Mouse (Mus musculus): ENCODE measurements around the gene Sptbn4. TPM values are rescaled to one million over a fixed set of nuclear protein-coding genes. Genes with fewer than 3 reads are reported as not detected.

The Sptbn4 gene
- total and polyA plus RNA-seq, 2 experiments from 2014 or later = 4.0 to 27.1 TPM

DNA sequence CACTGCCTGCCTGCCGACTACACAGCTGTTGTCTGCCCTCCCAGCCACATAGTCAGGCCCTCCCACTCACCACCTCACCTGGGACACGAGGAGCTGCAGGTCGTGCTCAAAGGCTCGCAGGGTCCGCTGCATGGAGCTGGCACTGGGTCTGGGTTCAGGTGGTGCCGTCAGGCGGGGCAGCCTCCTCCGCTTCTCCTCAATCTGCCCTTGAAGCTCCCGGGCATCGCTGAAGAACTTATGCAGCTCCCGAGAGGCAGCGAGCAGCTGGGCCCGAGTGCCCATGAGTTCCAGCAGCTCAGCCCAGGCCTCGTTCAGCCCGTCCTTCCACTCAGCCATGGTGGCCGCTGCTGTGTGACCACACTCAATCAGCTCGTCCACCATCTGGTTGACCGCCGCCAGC, 78.4 kb downstream of the Sptbn4 start:
- peaks cover 97% of the 10 kb centered on the region for H3K27me3 ChIP-seq (ENCODE audit: insufficient read depth, low read length)
- ATAC-seq (ENCODE audit: low FRiP score) (no peak), DNase-seq (ENCODE audit: low spot score) (no peak)
- peaks cover 49% of the 10 kb centered on the region for H3K36me3 ChIP-seq (ENCODE audit: insufficient read depth, low read length)
- H3K4me1 ChIP-seq (ENCODE audit: insufficient read depth, low read length) = no peaks in the 10 kb centered on the region
- H3K9me3 ChIP-seq (ENCODE audit: low read length) = no peaks in the 10 kb centered on the region
- H3K4me2 ChIP-seq (ENCODE audit: low read depth, low read length, poor library complexity, severe bottlenecking) = no peak overlapping the region
- no peak for TF ChIP-seq CTCF (IDR thresholded peaks at IDR 0.05)
- H3K27ac ChIP-seq (ENCODE audit: low read depth, low read length) = no peak overlapping the region
- H3K9ac ChIP-seq (replicated peaks; ENCODE audit: low read length, poor library complexity, severe bottlenecking) = no peak overlapping the region
- no peak overlapping the region for H3K4me3 ChIP-seq (ENCODE audit: low read depth, low read length)
- WGBS = 83% methylated on average over 19 of the region's 19 CpGs

DNA sequence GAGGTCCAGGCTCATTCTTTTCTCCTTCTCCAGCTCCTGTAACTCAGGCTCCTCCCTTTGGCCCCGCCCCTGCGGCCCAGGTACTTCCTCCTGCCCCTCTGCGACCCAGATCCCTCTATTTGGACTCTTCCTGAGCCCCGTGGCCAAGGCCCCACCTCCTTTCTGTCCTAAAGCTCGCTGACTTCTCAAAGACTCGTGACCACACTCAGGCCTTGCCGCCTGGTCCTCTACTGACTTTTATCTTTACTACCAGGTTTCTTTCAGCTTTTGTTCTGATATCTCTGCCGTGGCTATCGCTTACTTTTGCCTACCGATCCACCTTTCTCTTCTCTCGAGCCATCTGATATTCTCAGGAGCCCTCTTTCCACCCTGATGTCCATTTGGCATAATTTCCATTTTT, 79.5 kb downstream of the Sptbn4 start:
- ATAC-seq (ENCODE audit: low FRiP score) (no peak), DNase-seq (ENCODE audit: low spot score) (no peak)
- 37% methylated on average over 11 of the region's 11 CpGs for WGBS
- no peaks in the 10 kb centered on the region for H3K9me3 ChIP-seq (ENCODE audit: low read length)
- no peaks in the 10 kb centered on the region for H3K4me1 ChIP-seq (ENCODE audit: insufficient read depth, low read length)
- H3K4me3 ChIP-seq (ENCODE audit: low read depth, low read length) = no peak overlapping the region
- H3K36me3 ChIP-seq (ENCODE audit: insufficient read depth, low read length) = peaks cover 46% of the 10 kb centered on the region
- no peak overlapping the region for H3K9ac ChIP-seq (replicated peaks; ENCODE audit: low read length, poor library complexity, severe bottlenecking)
- H3K4me2 ChIP-seq (ENCODE audit: low read depth, low read length, poor library complexity, severe bottlenecking) = no peak overlapping the region
- peaks cover 92% of the 10 kb centered on the region for H3K27me3 ChIP-seq (ENCODE audit: insufficient read depth, low read length)
- no peak overlapping the region for H3K27ac ChIP-seq (ENCODE audit: low read depth, low read length)
- no peak for TF ChIP-seq CTCF (IDR thresholded peaks at IDR 0.05)

DNA sequence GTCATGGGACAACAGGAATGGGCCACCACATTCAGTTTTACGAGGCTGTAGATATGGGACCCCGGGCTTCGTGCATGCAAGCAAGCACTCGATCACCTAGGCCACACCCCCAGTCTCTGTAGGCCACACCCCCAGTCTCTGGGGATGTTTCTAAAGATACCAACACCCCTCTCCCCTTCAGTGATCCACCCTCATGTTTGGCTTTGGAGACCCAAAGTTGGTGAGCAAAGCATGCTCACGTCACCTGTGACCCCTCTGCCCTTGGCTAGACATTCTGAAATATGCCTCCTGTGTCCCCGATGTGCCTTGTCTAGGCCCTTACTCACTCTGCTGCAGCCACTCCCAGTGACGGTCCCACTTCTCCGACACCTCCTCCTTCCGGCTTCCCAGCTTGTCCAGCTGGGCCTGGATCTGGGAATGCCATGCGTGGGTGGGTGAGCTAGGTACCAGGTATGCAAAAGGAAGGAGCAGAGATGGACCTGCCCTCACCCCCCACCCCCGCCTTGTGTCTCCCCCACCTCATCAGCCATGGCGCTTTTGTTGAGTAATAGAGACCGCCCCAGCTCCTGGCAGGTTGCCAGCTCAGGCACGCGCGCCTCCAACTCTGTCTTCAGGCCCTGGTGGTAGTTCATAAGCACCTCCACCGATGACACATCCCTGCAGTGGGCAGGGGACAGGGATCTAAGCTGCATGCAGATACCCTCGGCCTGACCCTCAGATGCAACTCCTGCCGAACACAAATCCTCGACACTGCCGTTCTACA, 81.2 kb downstream of the Sptbn4 start:
- no peak overlapping the region for H3K27ac ChIP-seq (ENCODE audit: low read depth, low read length)
- no peak for ATAC-seq (ENCODE audit: low FRiP score)
- H3K36me3 ChIP-seq (ENCODE audit: insufficient read depth, low read length) = peaks cover 37% of the 10 kb centered on the region
- H3K4me1 ChIP-seq (ENCODE audit: insufficient read depth, low read length) = no peaks in the 10 kb centered on the region
- no peak for TF ChIP-seq CTCF (IDR thresholded peaks at IDR 0.05)
- DNase-seq (ENCODE audit: low spot score) = no peak
- H3K9ac ChIP-seq (replicated peaks; ENCODE audit: low read length, poor library complexity, severe bottlenecking) = no peak overlapping the region
- H3K4me2 ChIP-seq (ENCODE audit: low read depth, low read length, poor library complexity, severe bottlenecking) = no peak overlapping the region
- no peak overlapping the region for H3K4me3 ChIP-seq (ENCODE audit: low read depth, low read length)
- WGBS = 47% methylated on average over 21 of the region's 21 CpGs
- H3K9me3 ChIP-seq (ENCODE audit: low read length) = no peaks in the 10 kb centered on the region
- peaks cover 75% of the 10 kb centered on the region for H3K27me3 ChIP-seq (ENCODE audit: insufficient read depth, low read length)

DNA sequence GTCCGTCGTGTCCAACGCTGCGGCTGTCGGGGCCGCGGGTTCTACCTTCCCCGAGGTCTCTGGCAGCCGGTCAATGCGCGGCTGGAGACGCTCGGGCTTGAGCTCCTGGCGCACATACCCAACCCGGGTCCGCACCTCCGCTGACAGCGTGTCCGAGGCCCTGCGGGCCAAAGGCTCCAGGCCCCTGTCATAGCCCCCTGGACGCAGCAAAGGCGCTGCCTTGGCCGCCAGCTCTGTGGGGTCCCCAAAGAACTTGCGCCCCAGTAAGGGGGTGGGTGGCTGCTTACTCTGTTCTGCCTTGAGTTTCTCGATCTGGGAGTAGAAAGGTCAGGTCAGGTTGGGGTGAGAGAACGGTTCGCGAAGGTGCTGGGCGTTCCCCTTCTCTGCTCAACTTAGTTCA, 83.1 kb downstream of the Sptbn4 start:
- Histone ChIP-seq H3K4me1 (ENCODE audit: insufficient read depth, low read length) (no peaks in the 10 kb centered on the region), H3K9ac (replicated peaks; ENCODE audit: low read length, poor library complexity, severe bottlenecking) (no peak overlapping the region), H3K36me3 (ENCODE audit: insufficient read depth, low read length) (peaks cover 25% of the 10 kb centered on the region), H3K27ac (ENCODE audit: low read depth, low read length) (no peak overlapping the region), H3K4me2 (ENCODE audit: low read depth, low read length, poor library complexity, severe bottlenecking) (no peak overlapping the region), H3K27me3 (ENCODE audit: insufficient read depth, low read length) (peaks cover 56% of the 10 kb centered on the region), H3K9me3 (ENCODE audit: low read length) (no peaks in the 10 kb centered on the region), H3K4me3 (ENCODE audit: low read depth, low read length) (no peak overlapping the region)
- WGBS = 11% methylated on average over 29 of the region's 29 CpGs
- ATAC-seq (ENCODE audit: low FRiP score) = no peak
- TF ChIP-seq CTCF (IDR thresholded peaks at IDR 0.05) = no peak
- DNase-seq (ENCODE audit: low spot score) = no peak

DNA sequence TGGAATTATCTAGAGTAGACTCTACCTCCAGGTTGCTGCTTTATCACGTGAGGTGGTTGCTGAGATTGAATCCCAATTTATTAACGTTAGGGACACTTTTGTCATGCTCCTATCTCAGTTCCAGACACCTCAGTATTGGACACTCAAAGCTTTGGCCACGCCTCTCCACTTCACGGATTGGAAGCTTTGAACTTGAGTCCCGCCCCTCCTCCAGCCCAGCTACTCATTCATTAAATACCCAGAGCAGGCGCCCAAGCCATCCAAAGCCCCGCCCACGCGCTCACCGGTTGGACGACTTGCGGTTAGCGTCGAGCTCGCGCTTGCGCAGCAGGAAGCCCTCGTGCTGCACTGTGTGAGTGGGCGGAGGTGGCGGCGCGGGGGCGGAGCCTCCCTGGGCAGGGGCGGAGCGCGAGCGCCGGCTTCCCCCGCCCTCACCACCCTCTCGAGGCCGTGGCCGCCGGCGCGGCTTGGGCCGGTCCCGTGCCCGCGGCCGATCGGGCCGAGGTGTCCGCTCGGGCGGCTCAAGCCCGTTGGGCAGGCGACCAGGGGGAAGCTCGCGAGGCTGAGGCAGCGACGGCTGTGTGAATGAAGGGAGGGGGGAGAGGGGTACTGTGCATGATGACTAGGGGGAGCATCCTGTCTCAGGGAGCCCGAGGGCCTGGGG, 86.1 kb downstream of the Sptbn4 start:
- Histone ChIP-seq H3K4me2 (ENCODE audit: low read depth, low read length, poor library complexity, severe bottlenecking) (peak overlapping the region; percentile 76), H3K4me3 (ENCODE audit: low read depth, low read length) (peak overlapping the region; percentile 46), H3K27ac (ENCODE audit: low read depth, low read length) (no peak overlapping the region), H3K9ac (replicated peaks; ENCODE audit: low read length, poor library complexity, severe bottlenecking) (peak overlapping the region; percentile 63), H3K36me3 (ENCODE audit: insufficient read depth, low read length) (peaks cover 8% of the 10 kb centered on the region; the same call in 1 of the 2 replicates), H3K27me3 (ENCODE audit: insufficient read depth, low read length) (peaks cover 38% of the 10 kb centered on the region), H3K4me1 (ENCODE audit: insufficient read depth, low read length) (no peaks in the 10 kb centered on the region; the same call in 1 of the 2 replicates), H3K9me3 (ENCODE audit: low read length) (no peaks in the 10 kb centered on the region)
- 0% methylated on average over 45 of the region's 52 CpGs for WGBS
- no peak for TF ChIP-seq CTCF (IDR thresholded peaks at IDR 0.05)
- peak; percentile 100 for DNase-seq (ENCODE audit: low spot score)
- ATAC-seq (ENCODE audit: low FRiP score) = peak; percentile 95

DNA sequence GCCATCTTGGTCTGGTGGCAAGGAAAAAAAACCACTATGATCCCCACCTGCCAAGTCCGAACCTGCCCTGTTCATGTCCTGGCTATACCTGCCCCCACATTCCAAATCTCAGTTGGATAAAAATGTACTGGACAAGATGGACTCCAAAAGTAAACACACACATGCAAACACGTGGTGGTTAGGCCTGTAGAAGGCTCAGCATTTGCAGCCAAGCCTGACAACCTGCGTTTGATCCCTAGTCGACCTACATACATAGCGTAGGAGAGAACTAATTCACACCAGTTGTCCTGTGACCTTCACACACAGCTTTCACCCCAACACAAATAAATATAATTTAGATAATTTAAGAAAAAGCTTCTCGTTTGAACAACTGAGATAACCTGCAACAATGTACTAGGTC, 86.7 kb downstream of the Sptbn4 start:
- H3K4me2 ChIP-seq (ENCODE audit: low read depth, low read length, poor library complexity, severe bottlenecking) = peak overlapping the region; percentile 76
- no peaks in the 10 kb centered on the region for H3K9me3 ChIP-seq (ENCODE audit: low read length)
- H3K27me3 ChIP-seq (ENCODE audit: insufficient read depth, low read length) = peaks cover 32% of the 10 kb centered on the region
- H3K27ac ChIP-seq (ENCODE audit: low read depth, low read length) = no peak overlapping the region
- no peak overlapping the region for H3K9ac ChIP-seq (replicated peaks; ENCODE audit: low read length, poor library complexity, severe bottlenecking)
- H3K4me3 ChIP-seq (ENCODE audit: low read depth, low read length) = peak overlapping the region; percentile 46; the same call in 1 of the 2 replicates
- DNase-seq (ENCODE audit: low spot score) (no peak), ATAC-seq (ENCODE audit: low FRiP score) (no peak)
- no peaks in the 10 kb centered on the region; the same call in 1 of the 2 replicates for H3K4me1 ChIP-seq (ENCODE audit: insufficient read depth, low read length)
- peaks cover 5% of the 10 kb centered on the region; the same call in 1 of the 2 replicates for H3K36me3 ChIP-seq (ENCODE audit: insufficient read depth, low read length)
- TF ChIP-seq CTCF (IDR thresholded peaks at IDR 0.05) = no peak
- 56% methylated on average over 6 of the region's 6 CpGs for WGBS

Data from midbrain, postnatal 0 days (tissue).